Mouse (Mus musculus) lung, embryonic 14.5 days (tissue): ENCODE measurements around the gene Gm42421. TPM values are rescaled to one million over a fixed set of nuclear protein-coding genes. Genes with fewer than 3 reads are reported as not detected.

Experiments used
- ATAC-seq: fragments of 200-750 bp; cut with Nextera tagmentation; 2 replicates; pipeline ENCODE4 v1.8.0; 2017; ENCODE audit warnings: mild to moderate bottlenecking, moderate TSS enrichment, moderate library complexity; ENCODE audit not compliant: insufficient read depth
- DNase-seq: peaks from one replicate; pipeline ENCODE4 v3.0.0-alpha.2; 2015
- H3K27ac ChIP-seq: fragments of 300-500 bp; sonication (generic); 2 replicates; pipeline ENCODE4 v1.5.1; 2014; ENCODE audit warnings: low read depth, mild to moderate bottlenecking, moderate library complexity
- H3K27me3 ChIP-seq: fragments of 300-500 bp; sonication (generic); 2 replicates; pipeline ENCODE4 v1.6.1; 2014; ENCODE audit warnings: low read length, control low read depth; ENCODE audit not compliant: insufficient read depth
- H3K36me3 ChIP-seq: fragments of 300-500 bp; sonication (generic); 2 replicates; pipeline ENCODE4 v1.6.1; 2014; ENCODE audit warnings: control low read depth; ENCODE audit not compliant: insufficient read depth
- H3K4me1 ChIP-seq: fragments of 300-500 bp; sonication (generic); 2 replicates; pipeline ENCODE4 v1.6.1; 2014; ENCODE audit warnings: antibody characterized with exemption, control low read depth; ENCODE audit not compliant: insufficient read depth
- H3K4me2 ChIP-seq: fragments of 300-500 bp; sonication (generic); 2 replicates; pipeline ENCODE4 v1.6.1; 2014; ENCODE audit warnings: mild to moderate bottlenecking
- H3K4me3 ChIP-seq: fragments of 300-500 bp; sonication (generic); 2 replicates; pipeline ENCODE4 v1.5.1; 2014; ENCODE audit warnings: low read depth, low read length
- H3K9ac ChIP-seq: fragments of 300-500 bp; sonication (generic); 2 replicates; pipeline ENCODE4 v1.6.1; 2014
- H3K9me3 ChIP-seq: fragments of 300-500 bp; sonication (generic); 2 replicates; pipeline ENCODE4 v1.6.1; 2016; ENCODE audit warnings: low read depth, low read length, control low read depth
- CTCF ChIP-seq: IDR thresholded peaks from 2 replicates; pipeline ENCODE4 v1.5.1; 2016; ENCODE audit warnings: antibody characterized with exemption, low read depth
- WGBS: fragments of 180-500 bp; shearing (Covaris S2); extraction: QIAGEN DNeasy Blood & Tissue Kit; methylation state at CpG from one replicate; pipeline ENCODE4 v1.1.7; 2014; 5-methylcytosine and 5-hydroxymethylcytosine counted together
- polyA plus RNA-seq: library from polyadenylated mRNA; unstranded; fragments of >200 nt; fragmentation: Nextera tagmentation; extraction: Ambion mirVana; gene quantifications from 2 replicates; pipeline ENCODE4 v1.2.1, GENCODE M21; 2014

The Gm42421 gene
- polyA plus RNA-seq, 1 experiment from 2014 or later, result 0.79 TPM

DNA sequence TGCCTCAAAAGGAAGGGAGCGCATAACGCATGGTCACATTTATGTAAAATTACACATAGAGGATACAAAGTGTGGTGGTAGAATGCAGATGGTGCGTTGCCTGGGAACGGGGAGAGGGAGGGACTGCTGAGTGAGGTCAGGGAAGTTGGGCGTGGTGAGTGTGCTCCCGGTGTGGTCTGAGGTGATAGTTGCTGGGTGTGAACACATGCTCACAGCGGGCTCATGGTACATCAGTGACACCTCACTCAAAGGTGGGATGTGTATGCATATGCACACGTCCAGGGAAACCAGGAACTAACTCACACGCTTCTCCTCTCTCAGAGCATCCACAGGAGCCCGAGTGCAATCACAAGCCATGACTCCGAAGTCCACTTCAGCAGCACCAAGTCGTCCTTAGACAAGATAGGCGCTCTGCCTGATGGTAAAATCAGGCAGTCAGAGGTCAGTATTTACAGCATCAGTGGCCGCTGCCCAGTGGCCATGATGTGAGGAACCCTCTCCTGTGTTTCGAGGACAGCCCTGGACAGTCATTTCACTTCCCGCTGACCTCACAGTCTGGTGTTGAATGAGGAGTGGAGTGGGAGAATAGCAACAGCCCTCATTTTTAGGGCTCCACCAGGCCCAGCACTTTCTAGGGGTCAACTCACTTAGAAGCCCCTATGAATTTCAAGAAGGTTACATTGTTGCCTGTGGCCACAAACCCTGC lies 48.9 kb downstream of the Gm42421 start:
- H3K4me3 ChIP-seq, result no peak overlapping the region
- no peak overlapping the region for H3K4me2 ChIP-seq
- no peaks in the 10 kb centered on the region for H3K9me3 ChIP-seq
- 55% methylated on average over 16 of the region's 16 CpGs for WGBS
- H3K36me3 ChIP-seq, result no peaks in the 10 kb centered on the region
- no peak for ATAC-seq
- H3K27ac ChIP-seq, result no peak overlapping the region
- H3K27me3 ChIP-seq, result no peaks in the 10 kb centered on the region
- no peak for TF ChIP-seq CTCF
- H3K4me1 ChIP-seq, result no peaks in the 10 kb centered on the region
- no peak for DNase-seq
- no peak overlapping the region for H3K9ac ChIP-seq

DNA sequence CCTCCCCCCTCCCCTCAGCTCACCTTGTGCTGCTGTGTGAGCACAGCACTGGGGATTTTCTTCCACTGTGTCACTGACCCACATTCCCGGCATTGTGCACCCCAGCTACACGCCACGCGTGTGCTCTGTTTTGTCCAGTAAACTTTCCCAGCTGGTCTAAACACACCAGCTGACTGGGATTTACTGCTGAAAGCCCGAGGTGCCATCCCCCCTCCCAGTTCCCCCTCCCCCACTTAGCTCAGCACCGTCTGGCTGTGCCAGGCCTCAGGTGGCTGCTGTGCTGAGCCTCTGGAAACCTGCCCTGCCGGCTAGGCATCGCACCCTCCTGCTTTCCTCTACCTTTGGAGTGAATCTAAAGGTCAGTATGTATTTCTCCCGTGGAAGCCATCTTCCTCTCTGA lies 52.9 kb downstream of the Gm42421 start:
- no peaks in the 10 kb centered on the region for H3K4me1 ChIP-seq
- 24% methylated on average over 9 of the region's 9 CpGs for WGBS
- H3K9ac ChIP-seq, result no peak overlapping the region
- H3K27me3 ChIP-seq, result no peaks in the 10 kb centered on the region
- ATAC-seq (peak; percentile 35; the same call in 1 of the 2 replicates), DNase-seq (peak; percentile 12)
- H3K36me3 ChIP-seq, result 0 out of 2 replicates have a peak, but pooled peaks cover 4% of the 10 kb centered on the region
- TF ChIP-seq CTCF, result no peak
- H3K9me3 ChIP-seq, result no peaks in the 10 kb centered on the region
- no peak overlapping the region for H3K27ac ChIP-seq
- H3K4me3 ChIP-seq, result no peak overlapping the region
- H3K4me2 ChIP-seq, result no peak overlapping the region

DNA sequence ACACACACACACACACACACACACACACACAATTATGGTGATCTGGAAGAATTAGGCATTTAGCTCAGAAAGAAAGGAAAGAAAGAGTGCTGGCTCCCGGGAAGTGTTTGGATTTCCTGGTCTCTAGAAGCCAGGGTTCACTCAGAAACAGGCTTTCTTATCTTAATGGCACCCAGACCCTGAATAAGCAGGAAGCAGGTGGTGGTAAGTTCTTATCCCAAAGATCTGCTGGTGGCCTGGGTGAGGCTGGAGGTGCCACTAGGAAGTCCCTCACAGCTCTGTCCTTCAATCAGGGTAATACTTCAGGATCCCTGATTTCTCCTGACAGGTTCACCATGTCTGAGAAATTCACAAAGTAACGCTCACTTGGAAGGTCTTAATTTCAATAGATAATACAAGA lies 54.4 kb downstream of the Gm42421 start:
- no peaks in the 10 kb centered on the region for H3K27me3 ChIP-seq
- H3K4me2 ChIP-seq, result no peak overlapping the region
- DNase-seq (no peak), ATAC-seq (no peak)
- peaks cover 17% of the 10 kb centered on the region for H3K36me3 ChIP-seq
- no peak overlapping the region for H3K9ac ChIP-seq
- no peak for TF ChIP-seq CTCF
- H3K27ac ChIP-seq, result no peak overlapping the region
- 61% methylated on average over 2 of the region's 2 CpGs for WGBS
- no peaks in the 10 kb centered on the region for H3K9me3 ChIP-seq
- no peak overlapping the region for H3K4me3 ChIP-seq
- H3K4me1 ChIP-seq, result no peaks in the 10 kb centered on the region

DNA sequence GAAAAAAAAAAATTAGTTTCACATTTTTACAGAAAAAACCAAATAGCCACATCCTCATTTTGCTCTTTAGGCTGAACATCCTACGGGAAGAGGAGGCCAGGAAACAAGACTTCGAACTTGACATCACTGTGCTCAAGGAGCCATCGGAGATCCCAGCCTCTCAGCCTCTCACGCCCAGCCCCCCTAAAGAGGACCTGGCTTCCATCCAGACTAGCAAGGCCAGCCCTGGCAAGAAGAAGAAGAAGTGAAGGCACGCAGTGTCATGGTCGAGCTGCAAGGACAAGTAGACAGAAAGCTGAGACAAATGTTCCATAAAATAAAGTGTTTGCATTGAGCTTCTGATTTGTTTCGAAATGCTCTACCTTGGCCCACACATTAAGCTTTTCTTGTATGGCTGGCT lies 57.4 kb downstream of the Gm42421 start:
- no peak for TF ChIP-seq CTCF
- H3K4me1 ChIP-seq, result no peaks in the 10 kb centered on the region
- H3K27ac ChIP-seq, result no peak overlapping the region
- H3K36me3 ChIP-seq, result peaks cover 45% of the 10 kb centered on the region
- no peak overlapping the region for H3K9ac ChIP-seq
- DNase-seq, result peak; percentile 18
- ATAC-seq, result no peak
- H3K27me3 ChIP-seq, result no peaks in the 10 kb centered on the region
- WGBS, result 66% methylated on average over 7 of the region's 7 CpGs
- H3K9me3 ChIP-seq, result no peaks in the 10 kb centered on the region
- no peak overlapping the region for H3K4me2 ChIP-seq
- no peak overlapping the region for H3K4me3 ChIP-seq

Other genes with a start within 250 kb of the Gm42421 start
- gene Usp42, start 195.9 kb upstream of the Gm42421 start, polyA plus RNA-seq, result 24.1 and 26.8 TPM in 2 replicates
- 42.1 and 42.4 TPM in 2 replicates for gene Eif2ak1, start 110.4 kb upstream of the Gm42421 start, polyA plus RNA-seq
- 0.18 and 0.39 TPM in 2 replicates for gene Ankrd61, start 30.5 kb upstream of the Gm42421 start, polyA plus RNA-seq
- gene Aimp2, start 18.3 kb upstream of the Gm42421 start, polyA plus RNA-seq, result 101 and 107 TPM in 2 replicates
- 31.9 and 33.1 TPM in 2 replicates for gene Pms2, start 18.2 kb upstream of the Gm42421 start, polyA plus RNA-seq
- gene Rsph10b, start 4.9 kb downstream of the Gm42421 start, polyA plus RNA-seq, result 0.22 and 0.33 TPM in 2 replicates
- 79.4 and 87.2 TPM in 2 replicates for gene Ccz1, start 86.7 kb downstream of the Gm42421 start, polyA plus RNA-seq
- not detected in 2 replicates for gene Ocm, start 98.5 kb downstream of the Gm42421 start, polyA plus RNA-seq
- gene Lmtk2, start 172.3 kb downstream of the Gm42421 start, polyA plus RNA-seq, result 5.1 and 5.3 TPM in 2 replicates